Mouse (Mus musculus): Measurements from ENCODE around the gene Klra4. TPM values are rescaled to one million over a fixed set of nuclear protein-coding genes. Genes with fewer than 3 reads are reported as not detected.
"Not testable (repeated sequence)": the region's sequence is repeated elsewhere in the genome, so short reads cannot be mapped to it uniquely, and the experiment has no call there.

Klra4 gene
- polyA plus RNA-seq (2014; fragmentation: Nextera tagmentation; extraction: Ambion mirVana): not detected in 2 replicates

DNA sequence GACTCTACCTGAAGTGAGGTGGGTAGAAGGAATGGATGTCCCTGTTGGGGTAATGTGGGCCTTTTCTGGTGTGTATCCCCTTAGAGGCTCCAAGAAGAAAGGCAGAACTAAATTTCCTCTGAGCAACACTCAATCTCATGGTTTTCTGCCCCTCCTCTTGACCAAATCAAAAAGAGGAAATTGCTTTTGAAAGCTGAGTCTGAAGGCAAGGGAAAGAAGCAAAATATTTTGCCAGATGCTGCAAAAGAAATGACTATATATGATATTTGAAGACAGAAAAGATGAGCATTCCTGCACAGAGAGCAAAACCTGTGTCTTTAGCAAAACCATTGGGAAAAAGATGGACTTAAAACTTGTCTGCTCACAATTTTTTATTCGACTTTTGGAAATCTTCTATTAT, at the start of gene Klra4:
Gene Klra4, minus strand, starts transcription at position 101 of the 400 bp plus-strand sequence.
- DNase-seq (ENCODE audit: low spot score); H3K27ac ChIP-seq (ENCODE audit: low read depth); H3K4me1 ChIP-seq (replicated peaks; ENCODE audit: control insufficient read depth, insufficient read depth, low read length); H3K27me3 ChIP-seq (replicated peaks; ENCODE audit: control insufficient read depth, insufficient read depth, low read length); H3K4me3 ChIP-seq (ENCODE audit: low read depth, low read length); H3K4me2 ChIP-seq (ENCODE audit: low read length); ATAC-seq (replicated peaks; ENCODE audit: low FRiP score, low TSS enrichment, low read depth); H3K36me3 ChIP-seq (ENCODE audit: control insufficient read depth, insufficient read depth, low read length); H3K9ac ChIP-seq (ENCODE audit: low read length); H3K9me3 ChIP-seq (ENCODE audit: control insufficient read depth, low read length): not testable (repeated sequence)
- WGBS: 57% methylated on average over 1 of the region's 1 CpGs

DNA sequence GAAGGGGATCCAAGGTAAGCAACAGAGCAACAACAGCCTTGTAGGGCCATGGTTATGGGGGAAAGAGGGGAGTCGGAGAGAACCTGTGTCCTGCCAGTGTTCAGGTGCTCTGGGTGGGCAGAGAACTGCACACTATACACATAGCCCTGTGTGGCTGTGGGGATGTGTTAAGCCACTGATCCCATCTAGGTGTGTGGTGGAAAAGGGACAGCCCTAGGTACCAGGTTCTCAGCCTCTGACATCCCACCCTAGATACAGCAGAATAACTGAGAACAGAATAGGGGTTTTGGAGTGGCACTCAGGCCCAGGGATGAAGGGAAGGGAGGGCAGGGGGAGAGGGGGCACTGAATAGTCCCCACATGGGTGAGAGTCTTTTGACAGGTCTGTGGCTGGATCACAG, 43.4 kb upstream of the Klra4 start:
- ATAC-seq (replicated peaks; ENCODE audit: low FRiP score, low TSS enrichment, low read depth) (no peak), DNase-seq (ENCODE audit: low spot score) (no peak)
- H3K4me1 ChIP-seq (replicated peaks; ENCODE audit: control insufficient read depth, insufficient read depth, low read length): no peaks in the 10 kb centered on the region
- no peak overlapping the region for H3K9ac ChIP-seq (ENCODE audit: low read length)
- no peaks in the 10 kb centered on the region for H3K36me3 ChIP-seq (ENCODE audit: control insufficient read depth, insufficient read depth, low read length)
- no peak overlapping the region for H3K4me3 ChIP-seq (ENCODE audit: low read depth, low read length)
- H3K27me3 ChIP-seq (replicated peaks; ENCODE audit: control insufficient read depth, insufficient read depth, low read length): no peaks in the 10 kb centered on the region
- H3K27ac ChIP-seq (ENCODE audit: low read depth): no peak overlapping the region
- H3K9me3 ChIP-seq (ENCODE audit: control insufficient read depth, low read length): no peaks in the 10 kb centered on the region
- no peak overlapping the region for H3K4me2 ChIP-seq (ENCODE audit: low read length)
- WGBS: 80% methylated on average over 1 of the region's 1 CpGs

DNA sequence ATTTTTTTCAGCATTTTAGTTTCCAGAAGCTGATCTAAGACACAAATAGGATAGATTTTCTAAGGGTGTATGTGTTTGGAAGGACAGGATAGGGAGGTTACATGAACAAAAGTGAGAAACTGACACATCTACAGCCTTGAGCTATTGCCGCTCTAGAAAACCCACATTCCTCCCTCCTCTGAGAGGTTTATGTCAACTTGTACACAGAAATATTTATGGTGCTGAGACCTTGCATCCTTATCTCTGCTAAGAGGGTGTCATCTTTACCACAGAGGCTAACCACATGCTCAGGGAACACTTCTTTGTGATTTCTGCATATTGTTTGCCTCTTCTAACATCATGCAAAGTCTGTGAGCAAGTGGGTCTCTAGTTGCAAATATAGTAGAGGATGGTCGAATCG, 35.7 kb upstream of the Klra4 start:
- H3K27ac ChIP-seq (ENCODE audit: low read depth); ATAC-seq (replicated peaks; ENCODE audit: low FRiP score, low TSS enrichment, low read depth); H3K9me3 ChIP-seq (ENCODE audit: control insufficient read depth, low read length); H3K27me3 ChIP-seq (replicated peaks; ENCODE audit: control insufficient read depth, insufficient read depth, low read length); H3K9ac ChIP-seq (ENCODE audit: low read length); H3K4me2 ChIP-seq (ENCODE audit: low read length); DNase-seq (ENCODE audit: low spot score); H3K4me1 ChIP-seq (replicated peaks; ENCODE audit: control insufficient read depth, insufficient read depth, low read length); H3K36me3 ChIP-seq (ENCODE audit: control insufficient read depth, insufficient read depth, low read length); H3K4me3 ChIP-seq (ENCODE audit: low read depth, low read length): not testable (repeated sequence)
- WGBS: 80% methylated on average over 3 of the region's 3 CpGs

DNA sequence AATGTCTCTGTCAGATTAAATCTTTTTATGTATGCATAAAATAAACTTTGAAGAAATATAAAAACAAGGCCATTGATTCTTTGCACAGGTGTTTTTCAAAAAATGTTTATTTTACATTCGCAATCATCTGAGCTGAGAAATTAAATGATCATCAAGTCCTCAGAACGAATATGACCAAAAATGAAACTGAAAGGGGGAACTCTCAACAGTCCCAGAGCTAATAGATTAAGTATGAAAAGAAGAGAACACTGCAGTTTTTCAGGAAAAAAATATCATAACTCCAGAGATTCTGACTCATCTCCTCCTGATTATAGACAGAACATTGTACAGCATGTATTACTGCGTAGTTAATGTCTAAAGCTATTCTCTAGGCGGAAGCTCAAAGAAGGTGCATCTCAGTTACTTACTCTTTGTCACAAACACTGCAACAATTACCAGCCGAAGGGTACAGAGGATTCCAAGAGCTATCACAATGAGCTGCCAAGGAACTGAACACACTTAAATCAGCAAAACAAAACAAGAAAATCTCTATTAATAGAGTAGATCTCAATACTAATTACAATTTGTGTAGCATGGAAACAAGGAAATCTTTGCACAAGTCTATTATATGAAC, 25.4 kb upstream of the Klra4 start:
- Histone ChIP-seq H3K9ac (ENCODE audit: low read length) (no peak overlapping the region), H3K36me3 (ENCODE audit: control insufficient read depth, insufficient read depth, low read length) (no peaks in the 10 kb centered on the region), H3K27me3 (replicated peaks; ENCODE audit: control insufficient read depth, insufficient read depth, low read length) (no peaks in the 10 kb centered on the region), H3K4me2 (ENCODE audit: low read length) (no peak overlapping the region), H3K4me3 (ENCODE audit: low read depth, low read length) (no peak overlapping the region), H3K9me3 (ENCODE audit: control insufficient read depth, low read length) (no peaks in the 10 kb centered on the region), H3K4me1 (replicated peaks; ENCODE audit: control insufficient read depth, insufficient read depth, low read length) (no peaks in the 10 kb centered on the region), H3K27ac (ENCODE audit: low read depth) (no peak overlapping the region)
- no peak for DNase-seq (ENCODE audit: low spot score)
- no peak for ATAC-seq (replicated peaks; ENCODE audit: low FRiP score, low TSS enrichment, low read depth)
- 81% methylated on average over 5 of the region's 5 CpGs for WGBS

DNA sequence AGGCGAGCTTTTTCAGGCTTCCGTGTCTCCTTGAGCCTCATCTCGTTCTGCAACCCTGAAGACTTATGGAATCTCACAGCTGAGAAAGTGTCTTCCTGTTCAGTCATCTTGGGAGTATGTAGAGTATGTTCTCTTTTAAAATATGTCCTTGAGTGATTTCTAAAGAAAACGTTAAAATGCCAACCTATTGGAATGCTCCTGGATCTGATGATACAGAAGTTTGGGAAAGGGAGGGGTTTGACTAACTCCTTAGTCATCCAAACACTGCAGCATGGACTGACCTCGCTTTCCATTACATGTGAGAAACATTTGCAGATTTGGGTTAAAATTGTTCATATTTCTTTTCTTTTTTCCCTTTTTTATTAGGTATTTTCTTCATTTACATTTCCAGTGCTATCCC, 1.9 kb downstream of the Klra4 start:
- Histone ChIP-seq H3K9me3 (ENCODE audit: control insufficient read depth, low read length) (no peaks in the 10 kb centered on the region), H3K4me2 (ENCODE audit: low read length) (no peak overlapping the region), H3K36me3 (ENCODE audit: control insufficient read depth, insufficient read depth, low read length) (no peaks in the 10 kb centered on the region), H3K9ac (ENCODE audit: low read length) (no peak overlapping the region), H3K27me3 (replicated peaks; ENCODE audit: control insufficient read depth, insufficient read depth, low read length) (no peaks in the 10 kb centered on the region), H3K27ac (ENCODE audit: low read depth) (no peak overlapping the region), H3K4me3 (ENCODE audit: low read depth, low read length) (no peak overlapping the region), H3K4me1 (replicated peaks; ENCODE audit: control insufficient read depth, insufficient read depth, low read length) (no peaks in the 10 kb centered on the region)
- WGBS: 76% methylated on average over 5 of the region's 5 CpGs
- DNase-seq (ENCODE audit: low spot score): no peak
- no peak for ATAC-seq (replicated peaks; ENCODE audit: low FRiP score, low TSS enrichment, low read depth)

DNA sequence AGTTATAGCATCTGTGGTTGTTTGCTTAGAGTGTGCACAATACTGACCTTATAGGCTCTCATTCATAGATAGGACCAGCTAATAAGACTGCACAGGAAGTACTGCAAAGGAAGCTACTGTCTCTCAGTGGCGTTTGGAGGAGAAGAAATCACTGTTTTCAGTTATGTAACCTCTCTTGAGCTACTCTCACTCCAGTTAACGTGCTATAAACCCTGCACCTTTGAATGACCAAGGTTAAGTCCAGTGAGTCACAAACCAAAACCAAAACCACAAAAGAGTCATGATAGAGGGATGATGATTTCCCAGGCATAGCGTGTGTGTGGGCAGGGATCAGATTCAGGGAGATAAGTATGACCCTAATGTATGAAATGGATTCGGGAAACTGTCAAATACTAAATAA, 31.9 kb downstream of the Klra4 start:
- DNase-seq (ENCODE audit: low spot score); H3K9me3 ChIP-seq (ENCODE audit: control insufficient read depth, low read length); H3K4me1 ChIP-seq (replicated peaks; ENCODE audit: control insufficient read depth, insufficient read depth, low read length); ATAC-seq (replicated peaks; ENCODE audit: low FRiP score, low TSS enrichment, low read depth); H3K27ac ChIP-seq (ENCODE audit: low read depth); H3K9ac ChIP-seq (ENCODE audit: low read length); H3K27me3 ChIP-seq (replicated peaks; ENCODE audit: control insufficient read depth, insufficient read depth, low read length); H3K36me3 ChIP-seq (ENCODE audit: control insufficient read depth, insufficient read depth, low read length); H3K4me3 ChIP-seq (ENCODE audit: low read depth, low read length); H3K4me2 ChIP-seq (ENCODE audit: low read length): not testable (repeated sequence)
- WGBS: 50% methylated on average over 4 of the region's 4 CpGs

DNA sequence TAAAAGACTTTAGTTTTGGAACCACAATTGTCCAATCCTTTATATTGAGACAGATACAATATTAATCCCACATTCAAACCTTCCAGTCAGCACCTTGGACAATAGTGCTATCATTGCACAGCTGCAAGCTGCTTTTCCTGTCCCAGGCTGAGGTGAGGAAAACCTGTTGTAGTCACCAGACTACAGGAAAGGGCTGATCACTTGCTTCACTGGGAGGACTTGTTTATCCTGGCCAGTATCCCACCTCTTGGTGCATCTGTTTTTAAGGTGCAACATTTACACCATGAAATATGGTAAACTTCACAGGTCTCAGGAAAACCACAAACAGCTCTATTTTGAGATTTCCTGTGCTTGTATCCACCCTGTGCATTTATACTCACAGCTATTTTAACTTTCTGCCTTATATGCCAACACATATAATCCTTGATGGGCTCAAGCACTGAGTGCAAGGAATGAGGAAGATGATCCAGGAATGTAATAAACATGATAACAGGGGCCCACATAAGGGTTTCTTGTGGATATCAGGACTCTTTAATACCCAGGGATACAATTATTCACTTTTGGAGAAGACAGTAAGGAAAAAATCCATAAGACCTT, 35.5 kb downstream of the Klra4 start:
- not testable (repeated sequence) for DNase-seq (ENCODE audit: low spot score); H3K4me3 ChIP-seq (ENCODE audit: low read depth, low read length); H3K4me2 ChIP-seq (ENCODE audit: low read length); H3K9me3 ChIP-seq (ENCODE audit: control insufficient read depth, low read length); H3K9ac ChIP-seq (ENCODE audit: low read length); ATAC-seq (replicated peaks; ENCODE audit: low FRiP score, low TSS enrichment, low read depth); H3K36me3 ChIP-seq (ENCODE audit: control insufficient read depth, insufficient read depth, low read length); H3K4me1 ChIP-seq (replicated peaks; ENCODE audit: control insufficient read depth, insufficient read depth, low read length); H3K27me3 ChIP-seq (replicated peaks; ENCODE audit: control insufficient read depth, insufficient read depth, low read length); H3K27ac ChIP-seq (ENCODE audit: low read depth)

DNA sequence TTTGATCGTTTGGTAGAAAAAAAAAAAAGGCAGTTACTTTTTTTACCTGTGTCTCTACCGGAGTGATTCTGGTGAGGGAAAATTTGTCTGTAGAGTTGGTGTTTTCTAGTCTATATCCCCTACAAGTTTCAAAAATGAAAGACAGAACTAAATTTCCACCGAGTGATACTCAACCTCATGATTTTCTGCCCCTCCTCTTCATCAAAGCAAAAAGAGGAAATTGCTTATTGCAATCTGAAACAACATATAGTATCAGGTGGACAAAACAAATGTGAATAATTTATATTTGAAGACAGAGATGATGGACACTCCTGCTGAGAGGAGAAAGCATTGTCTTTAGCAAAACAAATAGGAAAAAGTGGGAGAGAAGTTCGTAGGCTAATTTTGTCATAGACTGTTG, 40.2 kb downstream of the Klra4 start, which contains the start of gene Klra6:
Gene Klra6, minus strand, starts transcription at position 101 of the 400 bp plus-strand sequence.
- Histone ChIP-seq H3K36me3 (ENCODE audit: control insufficient read depth, insufficient read depth, low read length) (no peaks in the 10 kb centered on the region), H3K4me3 (ENCODE audit: low read depth, low read length) (no peak within 1 kb of the TSS), H3K4me1 (replicated peaks; ENCODE audit: control insufficient read depth, insufficient read depth, low read length) (no peaks in the 10 kb centered on the region), H3K9me3 (ENCODE audit: control insufficient read depth, low read length) (no peaks in the 10 kb centered on the region), H3K9ac (ENCODE audit: low read length) (no peak within 1 kb of the TSS), H3K27ac (ENCODE audit: low read depth) (no peak within 1 kb of the TSS), H3K4me2 (ENCODE audit: low read length) (no peak within 1 kb of the TSS), H3K27me3 (replicated peaks; ENCODE audit: control insufficient read depth, insufficient read depth, low read length) (no peaks in the 10 kb centered on the region)
- no peak for DNase-seq (ENCODE audit: low spot score)
- WGBS: 77% methylated on average over 4 of the region's 4 CpGs
- no peak for ATAC-seq (replicated peaks; ENCODE audit: low FRiP score, low TSS enrichment, low read depth)
